Mouse (Mus musculus) heart, embryonic 10.5 days (tissue): ENCODE data around the gene Acot13. TPM values are rescaled to one million over a fixed set of nuclear protein-coding genes. Genes with fewer than 3 reads are reported as not detected.
"Not testable (repeated sequence)": the region's sequence is repeated elsewhere in the genome, so short reads cannot be mapped to it uniquely, and the experiment has no call there.

Experiments used
- DNase-seq: peaks from one replicate; pipeline ENCODE4 v3.0.0-alpha.2; 2017; ENCODE audit warnings: low spot score
- H3K27ac ChIP-seq: fragments of 300-500 bp; sonication (generic); 2 replicates; pipeline ENCODE4 v1.5.1; 2016; ENCODE audit warnings: mild to moderate bottlenecking
- H3K27me3 ChIP-seq: fragments of 300-500 bp; sonication (generic); 2 replicates; pipeline ENCODE4 v1.6.1; 2016; ENCODE audit warnings: mild to moderate bottlenecking; ENCODE audit not compliant: poor library complexity, insufficient read depth, severe bottlenecking
- H3K36me3 ChIP-seq: fragments of 300-500 bp; sonication (generic); 2 replicates; pipeline ENCODE4 v1.6.1; 2016; ENCODE audit warnings: mild to moderate bottlenecking, moderate library complexity
- H3K4me1 ChIP-seq: fragments of 300-500 bp; sonication (generic); 2 replicates; pipeline ENCODE4 v1.6.1; 2016; ENCODE audit warnings: mild to moderate bottlenecking
- H3K4me3 ChIP-seq: fragments of 300-500 bp; sonication (generic); 2 replicates; pipeline ENCODE4 v1.5.1; 2016; ENCODE audit warnings: mild to moderate bottlenecking, moderate library complexity
- H3K9me3 ChIP-seq: fragments of 300-500 bp; sonication (generic); 2 replicates; pipeline ENCODE4 v1.6.1; 2016; ENCODE audit warnings: mild to moderate bottlenecking, moderate library complexity
- WGBS: fragments of 180-500 bp; shearing (Covaris S2); methylation state at CpG from one replicate; pipeline ENCODE4 v1.1.7; 2016; 5-methylcytosine and 5-hydroxymethylcytosine counted together
- polyA plus RNA-seq: library from polyadenylated mRNA; unstranded; fragments of >200 nt; fragmentation: Nextera tagmentation; extraction: Ambion mirVana; gene quantifications from 2 replicates; pipeline ENCODE4 v1.2.1, GENCODE M21; 2016

Acot13 gene
- polyA plus RNA-seq, 1 experiment from 2014 or later, result 116 TPM

- WGBS, result 79% methylated on average over 2 of the region's 2 CpGs
- no peaks in the 10 kb centered on the region; the same call in 1 of the 2 replicates for H3K27me3 ChIP-seq
These were observed 20.6 kb upstream of the Acot13 start for GRCm38 (mm10) chr13:24851989-24852388.

GRCm38 (mm10) chr13:24849318-24849717 lies 18.0 kb upstream of the Acot13 start:
- Histone ChIP-seq H3K4me3 (no peak overlapping the region), H3K27me3 (no peaks in the 10 kb centered on the region), H3K27ac (no peak overlapping the region), H3K4me1 (peaks cover 8% of the 10 kb centered on the region), H3K36me3 (no peaks in the 10 kb centered on the region), H3K9me3 (no peaks in the 10 kb centered on the region)
- DNase-seq, result no peak
- 77% methylated on average over 4 of the region's 4 CpGs for WGBS

More at GRCm38 (mm10) chr13:24851989-24852388, 20.6 kb upstream of the Acot13 start:
- no peak for DNase-seq
- Histone ChIP-seq H3K9me3 (no peaks in the 10 kb centered on the region), H3K27ac (no peak overlapping the region), H3K4me3 (no peak overlapping the region), H3K4me1 (no peaks in the 10 kb centered on the region), H3K36me3 (no peaks in the 10 kb centered on the region)

- H3K27ac ChIP-seq, result 0 out of 2 replicates have a peak within 1 kb of the TSS, but pooled peaks have one; percentile 24
- peaks cover 8% of the 10 kb centered on the region for H3K4me1 ChIP-seq
- no peaks in the 10 kb centered on the region for H3K9me3 ChIP-seq
- peak; percentile 79 for DNase-seq
- peak within 1 kb of the TSS; percentile 61 for H3K4me3 ChIP-seq
- WGBS, result 14% methylated on average over 40 of the region's 40 CpGs
- H3K27me3 ChIP-seq, result no peaks in the 10 kb centered on the region
- H3K36me3 ChIP-seq, result peaks cover 13% of the 10 kb centered on the region
These were observed 13.9 kb upstream of the Acot13 start, which contains the start of gene D130043K22Rik for GRCm38 (mm10) chr13:24844983-24845955. Gene D130043K22Rik, plus strand, starts transcription at chr13:24845135.

GRCm38 (mm10) chr13:24841702-24842101 lies 10.4 kb upstream of the Acot13 start:
- 78% methylated on average over 3 of the region's 3 CpGs for WGBS
- Histone ChIP-seq H3K4me3 (no peak overlapping the region), H3K27ac (no peak overlapping the region), H3K4me1 (peaks cover 8% of the 10 kb centered on the region), H3K36me3 (peaks cover 35% of the 10 kb centered on the region), H3K9me3 (no peaks in the 10 kb centered on the region), H3K27me3 (no peaks in the 10 kb centered on the region)
- no peak for DNase-seq

- peaks cover 3% of the 10 kb centered on the region for H3K4me1 ChIP-seq
- DNase-seq, result no peak
- no peak overlapping the region for H3K4me3 ChIP-seq
- no peak overlapping the region for H3K27ac ChIP-seq
- WGBS, result 72% methylated on average over 3 of the region's 3 CpGs
- H3K36me3 ChIP-seq, result peaks cover 40% of the 10 kb centered on the region
- no peaks in the 10 kb centered on the region for H3K9me3 ChIP-seq
- no peaks in the 10 kb centered on the region for H3K27me3 ChIP-seq
These were observed 8.5 kb upstream of the Acot13 start for GRCm38 (mm10) chr13:24839831-24840230.

GRCm38 (mm10) chr13:24837765-24838164 lies 6.4 kb upstream of the Acot13 start:
- 91% methylated on average over 8 of the region's 8 CpGs for WGBS
- not testable (repeated sequence) for DNase-seq, H3K27me3 ChIP-seq, H3K4me1 ChIP-seq, H3K9me3 ChIP-seq, H3K27ac ChIP-seq, H3K4me3 ChIP-seq
- peaks cover 40% of the 10 kb centered on the region for H3K36me3 ChIP-seq

- H3K27me3 ChIP-seq, result no peaks in the 10 kb centered on the region
- peak overlapping the region; percentile 98 for H3K4me3 ChIP-seq
- DNase-seq, result no peak
- H3K9me3 ChIP-seq, result no peaks in the 10 kb centered on the region
- peak overlapping the region; percentile 97 for H3K27ac ChIP-seq
- H3K36me3 ChIP-seq, result peaks cover 10% of the 10 kb centered on the region
- 53% methylated on average over 2 of the region's 2 CpGs for WGBS
- peaks cover 18% of the 10 kb centered on the region for H3K4me1 ChIP-seq
These were observed 1.4 kb upstream of the Acot13 start for GRCm38 (mm10) chr13:24832811-24833155.

- Histone ChIP-seq H3K9me3 (no peaks in the 10 kb centered on the region), H3K36me3 (peaks cover 8% of the 10 kb centered on the region), H3K27ac (peak overlapping the region; percentile 97), H3K27me3 (no peaks in the 10 kb centered on the region), H3K4me3 (peak overlapping the region; percentile 98), H3K4me1 (peaks cover 19% of the 10 kb centered on the region)
- WGBS, result 5% methylated on average over 21 of the region's 21 CpGs
- DNase-seq, result no peak
These were observed 931 bp upstream of the Acot13 start for GRCm38 (mm10) chr13:24832131-24832810.

- no peaks in the 10 kb centered on the region for H3K27me3 ChIP-seq
- H3K4me3 ChIP-seq, result peak overlapping the region; percentile 98
- peak overlapping the region; percentile 97 for H3K27ac ChIP-seq
- peaks cover 3% of the 10 kb centered on the region for H3K36me3 ChIP-seq
- peaks cover 33% of the 10 kb centered on the region for H3K4me1 ChIP-seq
- H3K9me3 ChIP-seq, result no peaks in the 10 kb centered on the region
- WGBS, result 4% methylated on average over 20 of the region's 20 CpGs
- DNase-seq, result no peak
These were observed 486 bp downstream of the Acot13 start for GRCm38 (mm10) chr13:24830756-24831352.

- Histone ChIP-seq H3K27ac (no peak overlapping the region; the same call in 1 of the 2 replicates), H3K9me3 (no peaks in the 10 kb centered on the region), H3K4me1 (peaks cover 16% of the 10 kb centered on the region; the same call in 1 of the 2 replicates), H3K4me3 (no peak overlapping the region), H3K27me3 (no peaks in the 10 kb centered on the region), H3K36me3 (no peaks in the 10 kb centered on the region)
- 54% methylated on average over 7 of the region's 7 CpGs for WGBS
- DNase-seq, result peak; percentile 74
These were observed 5.2 kb downstream of the Acot13 start for GRCm38 (mm10) chr13:24826116-24826515.

- H3K27me3 ChIP-seq, result no peaks in the 10 kb centered on the region
- no peak for DNase-seq
- H3K4me3 ChIP-seq, result no peak overlapping the region
- H3K9me3 ChIP-seq, result no peaks in the 10 kb centered on the region
- H3K4me1 ChIP-seq, result peaks cover 16% of the 10 kb centered on the region; the same call in 1 of the 2 replicates
- 0 out of 2 replicates have a peak overlapping the region, but pooled peaks have one; percentile 8 for H3K27ac ChIP-seq
- H3K36me3 ChIP-seq, result no peaks in the 10 kb centered on the region
- WGBS, result 86% methylated on average over 4 of the region's 4 CpGs
These were observed 5.8 kb downstream of the Acot13 start for GRCm38 (mm10) chr13:24825587-24825986.

GRCm38 (mm10) chr13:24824647-24825046 lies 6.7 kb downstream of the Acot13 start:
- Histone ChIP-seq H3K27ac (no peak overlapping the region), H3K36me3 (peaks cover 5% of the 10 kb centered on the region; the same call in 1 of the 2 replicates), H3K4me1 (peaks cover 16% of the 10 kb centered on the region; the same call in 1 of the 2 replicates), H3K9me3 (no peaks in the 10 kb centered on the region), H3K27me3 (no peaks in the 10 kb centered on the region), H3K4me3 (no peak overlapping the region)
- no peak for DNase-seq
- 62% methylated on average over 4 of the region's 4 CpGs for WGBS
